Mouse (Mus musculus) CH12F3 (cell line): ENCODE results near the gene Trim54.

Source experiments
- in situ Hi-C: fragments of 300-500 bp; cut with MboI; formaldehyde crosslinking; loops from 2 replicates; pipeline ENCODE4 v1.14.3; 2020; ENCODE audit warnings: low sequenced_read_pairs

Gene Trim54

GRCm38 (mm10) chr5:31105814-31106335 lies 10.6 kb upstream of the Trim54 start, which contains the start of gene Dnajc5g:
TSS of gene Dnajc5g (plus strand) at chr5:31106285.
- in situ Hi-C loops = no loop called here

GRCm38 (mm10) chr5:31108000-31108490 lies 8.5 kb upstream of the Trim54 start, which contains the start of gene Slc30a3:
TSS of gene Slc30a3 (minus strand) at chr5:31108237.
- in situ Hi-C loops = no loop called here

- in situ Hi-C loops = no loop called here
Measured at GRCm38 (mm10) chr5:31110781-31111180, 5.7 kb upstream of the Trim54 start.

GRCm38 (mm10) chr5:31116912-31117311 lies 400 bp downstream of the Trim54 start:
- in situ Hi-C loops = no loop called here

- in situ Hi-C loops = no loop called here
Measured at GRCm38 (mm10) chr5:31121111-31121510, 4.6 kb downstream of the Trim54 start.

- in situ Hi-C loops = no loop called here
Measured at GRCm38 (mm10) chr5:31123481-31123880, 7.0 kb downstream of the Trim54 start.

GRCm38 (mm10) chr5:31126050-31126449 lies 9.5 kb downstream of the Trim54 start:
- in situ Hi-C loops = no loop called here

GRCm38 (mm10) chr5:31136730-31137424 lies 20.4 kb downstream of the Trim54 start:
- in situ Hi-C loops = no loop called here

- in situ Hi-C loops = no loop called here
Measured at GRCm38 (mm10) chr5:31137658-31138057, 21.1 kb downstream of the Trim54 start.

- in situ Hi-C loops = no loop called here
Measured at GRCm38 (mm10) chr5:31138241-31138967, 21.9 kb downstream of the Trim54 start, which contains the start of gene Ucn. TSS of gene Ucn (minus strand) at chr5:31138829.

GRCm38 (mm10) chr5:31138968-31139425 lies 22.5 kb downstream of the Trim54 start:
- in situ Hi-C loops = no loop called here

GRCm38 (mm10) chr5:31149781-31150180 lies 33.3 kb downstream of the Trim54 start:
- in situ Hi-C loops = no loop called here

- in situ Hi-C loops = no loop called here
Measured at GRCm38 (mm10) chr5:31151746-31152145, 35.2 kb downstream of the Trim54 start.

GRCm38 (mm10) chr5:31153516-31154151 lies 37.1 kb downstream of the Trim54 start:
- in situ Hi-C loops = no loop called here

- in situ Hi-C loops = no loop called here
Measured at GRCm38 (mm10) chr5:31154152-31154553, 37.6 kb downstream of the Trim54 start, which contains the start of gene Mpv17. TSS of gene Mpv17 (minus strand) at chr5:31154251.

GRCm38 (mm10) chr5:31162462-31162861 lies 46.0 kb downstream of the Trim54 start:
- in situ Hi-C loops = no loop called here

- in situ Hi-C loops = no loop called here
Measured at GRCm38 (mm10) chr5:31164878-31165277, 48.4 kb downstream of the Trim54 start.

- in situ Hi-C loops = no loop called here
Measured at GRCm38 (mm10) chr5:31168630-31169029, 52.1 kb downstream of the Trim54 start.

- in situ Hi-C loops = no loop called here
Measured at GRCm38 (mm10) chr5:31179301-31179765, 62.8 kb downstream of the Trim54 start.

GRCm38 (mm10) chr5:31179766-31180630 lies 63.5 kb downstream of the Trim54 start, which contains the start of the genes Gm29609 and Gtf3c2:
TSS of gene Gm29609 (minus strand) at chr5:31179911.
TSS of gene Gtf3c2 (minus strand) at chr5:31180144.
- in situ Hi-C loops = no loop called here
